Mouse (Mus musculus): ENCODE results near the gene Gpsm2. TPM values are rescaled to one million over a fixed set of nuclear protein-coding genes. Genes with fewer than 3 reads are reported as not detected.

Gpsm2 gene
- total RNA-seq (2022) = 10 to 100 TPM; 13.3 to 19.1 (median 14.5) TPM

DNA sequence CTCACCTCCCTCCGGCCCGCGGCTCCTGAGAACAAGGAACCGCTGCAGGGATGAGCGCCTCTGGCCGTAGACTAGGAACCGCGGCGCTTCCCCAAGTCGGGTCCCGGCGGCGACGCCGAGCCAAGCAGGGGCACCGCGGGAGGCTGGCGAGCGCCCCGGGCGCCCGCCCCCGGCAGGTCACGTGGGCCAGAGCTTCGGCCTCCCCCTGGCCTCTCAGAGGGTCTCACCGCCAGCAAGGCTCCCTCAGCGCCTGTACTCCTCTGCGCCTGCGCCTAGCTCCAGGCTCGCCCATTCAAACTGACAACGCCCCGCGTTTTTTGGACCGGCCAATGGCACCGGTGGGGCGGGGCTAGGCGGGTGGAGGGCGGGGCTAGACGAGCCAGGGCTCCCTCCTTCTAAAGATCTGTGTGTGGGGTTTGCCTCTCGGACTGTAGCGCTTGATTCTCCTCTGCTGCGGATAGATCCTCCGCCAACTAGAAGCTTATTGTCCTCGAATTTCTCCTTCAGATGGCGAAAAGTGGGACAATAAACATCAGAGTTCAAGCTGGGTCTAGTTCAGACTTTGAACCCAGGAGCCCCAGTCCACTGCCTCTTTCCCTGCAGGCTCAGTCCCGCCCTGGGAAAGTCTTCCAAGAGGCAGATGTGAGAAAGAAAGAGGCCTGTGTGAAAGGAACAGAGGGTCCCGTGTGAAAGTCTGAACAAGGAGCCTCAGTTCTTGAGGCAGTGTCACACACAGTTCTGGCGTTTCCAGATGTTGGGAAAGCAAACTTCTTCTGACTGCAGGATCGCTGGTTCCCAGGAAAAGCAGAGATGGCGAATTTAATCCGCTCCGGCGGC lies at the start of gene Gpsm2:
TSS of gene Gpsm2 (minus strand) at position 274 of the 837 bp plus-strand sequence.
- peak; percentile 93 for DNase-seq (ENCODE audit: low spot score in 2 of 2)

- peak; percentile 59 to 72 for DNase-seq (ENCODE audit: low spot score in 2 of 2)
These were observed 48.7 kb upstream of the Gpsm2 start for GRCm38 (mm10) chr3:108770725-108771368.

GRCm38 (mm10) chr3:108769547-108769946 lies 47.4 kb upstream of the Gpsm2 start:
- DNase-seq (ENCODE audit: low spot score in 2 of 2) = no peak

DNA sequence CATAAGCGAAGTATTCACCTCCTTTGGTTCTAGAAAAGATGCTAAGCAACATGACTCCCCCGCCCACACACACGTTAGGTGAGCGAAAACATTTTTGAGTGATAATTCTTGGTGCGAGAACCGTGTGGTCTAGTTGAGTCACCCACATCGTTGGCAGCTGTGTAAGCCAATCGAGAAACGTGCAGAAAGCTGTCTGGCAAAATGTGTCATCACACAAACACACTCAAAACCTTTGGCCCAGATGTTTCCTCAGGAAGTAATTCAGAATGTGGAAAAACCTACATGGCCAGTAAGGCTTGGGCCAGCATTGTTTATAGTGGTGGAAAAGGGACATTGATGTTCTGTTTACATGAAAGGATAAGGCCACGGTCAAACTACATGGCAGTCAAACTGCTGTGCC lies 45.3 kb upstream of the Gpsm2 start:
- DNase-seq (ENCODE audit: low spot score in 2 of 2) = no peak

GRCm38 (mm10) chr3:108766943-108767342 lies 44.8 kb upstream of the Gpsm2 start:
- no peak for DNase-seq (ENCODE audit: low spot score in 2 of 2)

GRCm38 (mm10) chr3:108765476-108765875 lies 43.4 kb upstream of the Gpsm2 start:
- no peak for DNase-seq (ENCODE audit: low spot score in 2 of 2)

- no peak for DNase-seq (ENCODE audit: low spot score in 2 of 2)
These were observed 42.9 kb upstream of the Gpsm2 start for GRCm38 (mm10) chr3:108764976-108765375.

- DNase-seq (ENCODE audit: low spot score in 2 of 2) = no peak
These were observed 41.6 kb upstream of the Gpsm2 start for GRCm38 (mm10) chr3:108763691-108764090.

DNA sequence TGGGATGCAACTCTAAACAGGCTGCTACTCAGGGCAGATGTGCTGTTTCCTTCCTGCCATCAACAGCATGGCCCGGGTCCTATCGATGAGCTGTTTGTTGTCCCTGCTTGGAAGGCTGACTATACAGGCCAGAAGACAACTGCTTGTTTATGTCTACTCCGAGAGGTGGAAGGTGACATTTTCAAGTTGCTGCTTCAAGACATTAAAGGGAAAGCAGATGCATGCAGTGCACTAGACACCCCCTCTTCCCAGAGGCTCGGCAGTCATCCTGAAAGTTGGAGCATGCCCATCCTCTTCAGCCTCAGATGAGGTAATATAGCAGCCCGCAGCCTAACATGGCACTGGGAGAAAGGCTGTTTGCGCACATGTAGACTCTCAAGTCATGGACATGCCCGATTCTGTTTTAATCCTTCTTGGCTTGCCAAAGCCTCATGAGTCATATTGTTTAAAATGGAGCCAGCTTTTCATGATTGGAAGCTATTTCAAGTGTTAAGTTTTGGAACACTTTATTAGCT lies 40.5 kb upstream of the Gpsm2 start:
- peak; percentile 45 to 60 for DNase-seq (ENCODE audit: low spot score in 2 of 2)

GRCm38 (mm10) chr3:108759566-108760420 lies 37.7 kb upstream of the Gpsm2 start:
- DNase-seq (ENCODE audit: low spot score in 2 of 2) = no peak

- DNase-seq (ENCODE audit: low spot score in 2 of 2) = no peak
These were observed 35.5 kb upstream of the Gpsm2 start for GRCm38 (mm10) chr3:108757570-108757969.

DNA sequence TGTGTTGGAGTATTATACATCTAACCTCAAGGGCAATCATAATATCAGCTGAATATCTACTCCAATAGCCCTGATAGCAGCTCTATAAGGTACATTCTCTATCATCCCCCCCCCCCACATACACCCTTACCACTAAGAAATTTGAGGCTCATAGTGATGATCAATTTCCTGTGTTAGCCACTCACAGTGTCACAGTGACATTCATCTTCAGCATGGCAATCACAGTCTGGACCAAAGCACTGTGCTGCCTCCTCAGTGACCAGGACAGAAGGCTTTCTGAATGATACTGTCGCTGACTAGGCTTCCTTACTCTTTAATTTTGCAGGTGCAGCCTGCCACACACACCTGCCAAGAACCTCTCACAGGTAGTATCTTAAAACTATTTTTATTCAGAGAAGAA lies 34.0 kb upstream of the Gpsm2 start:
- no peak for DNase-seq (ENCODE audit: low spot score in 2 of 2)

- no peak for DNase-seq (ENCODE audit: low spot score in 2 of 2)
These were observed 33.4 kb upstream of the Gpsm2 start for GRCm38 (mm10) chr3:108755542-108755941.

- DNase-seq (ENCODE audit: low spot score in 2 of 2) = no peak
These were observed 32.4 kb upstream of the Gpsm2 start for GRCm38 (mm10) chr3:108754541-108754940.

DNA sequence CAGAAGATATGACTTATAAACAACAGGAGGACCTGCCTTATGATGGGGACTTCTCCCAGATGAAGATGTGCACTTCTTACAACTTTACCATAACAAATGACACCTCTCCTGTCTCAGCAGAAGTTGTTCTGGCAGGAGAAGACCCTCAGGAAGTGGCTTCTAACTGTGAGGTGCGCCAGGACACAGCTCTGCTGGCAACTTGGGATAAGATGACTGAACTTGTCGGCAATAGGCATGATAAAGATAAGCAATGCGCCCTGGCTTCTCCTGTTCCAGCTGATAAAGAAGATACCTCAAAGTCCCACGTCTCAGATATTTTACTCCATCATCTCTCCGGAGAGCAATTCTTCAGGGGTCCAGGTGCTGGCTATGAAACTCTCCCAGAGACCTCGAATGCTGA lies 29.6 kb upstream of the Gpsm2 start:
- no peak for DNase-seq (ENCODE audit: low spot score in 2 of 2)

- no peak for DNase-seq (ENCODE audit: low spot score in 2 of 2)
These were observed 29.0 kb upstream of the Gpsm2 start for GRCm38 (mm10) chr3:108751061-108751460.

- DNase-seq (ENCODE audit: low spot score in 2 of 2) = no peak
These were observed 22.0 kb upstream of the Gpsm2 start for GRCm38 (mm10) chr3:108744060-108744459.

DNA sequence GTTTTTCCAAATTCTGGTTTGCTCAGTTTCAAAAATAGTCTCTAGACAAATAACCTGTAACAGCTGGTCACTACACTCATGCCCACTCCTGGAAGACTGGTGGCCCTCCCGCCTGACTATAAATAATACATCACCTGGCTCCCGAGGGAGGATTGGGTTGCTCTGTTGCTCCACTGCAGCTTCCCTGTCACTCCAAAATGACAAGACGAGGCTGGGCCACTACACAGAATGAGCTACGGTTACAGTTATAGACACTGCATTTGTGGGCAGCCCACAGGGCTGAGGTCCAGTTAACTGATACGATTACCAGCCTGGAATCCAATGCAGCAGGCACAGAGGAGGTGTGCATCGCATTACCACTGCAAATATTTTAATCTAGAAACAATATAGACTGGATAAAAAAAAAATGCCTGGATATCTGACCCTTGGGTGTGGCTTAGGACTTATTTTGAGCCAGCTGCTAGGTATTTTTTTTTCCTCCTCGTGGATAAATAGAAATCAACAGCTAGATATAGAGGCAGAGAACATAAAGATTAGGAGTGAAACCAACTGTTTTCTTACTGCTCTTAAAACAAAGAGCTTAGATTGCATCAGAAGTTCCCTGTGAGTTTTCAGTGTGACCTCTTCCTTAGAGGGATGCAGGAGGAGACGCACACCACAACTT lies 17.1 kb upstream of the Gpsm2 start, which contains the start of gene Aknad1:
TSS of gene Aknad1 (plus strand) at position 614 of the 664 bp plus-strand sequence.
- no peak for DNase-seq (ENCODE audit: low spot score in 2 of 2)

- DNase-seq (ENCODE audit: low spot score in 2 of 2) = no peak
These were observed 15.7 kb upstream of the Gpsm2 start for GRCm38 (mm10) chr3:108737761-108738160.

GRCm38 (mm10) chr3:108730316-108730715 lies 8.2 kb upstream of the Gpsm2 start:
- DNase-seq (ENCODE audit: low spot score in 2 of 2) = no peak

GRCm38 (mm10) chr3:108727776-108728175 lies 5.7 kb upstream of the Gpsm2 start:
- DNase-seq (ENCODE audit: low spot score in 2 of 2) = no peak
